Mouse (Mus musculus) megakaryocyte-erythroid progenitor cell, adult 5-6 weeks (primary cell): ENCODE data around the gene Slc36a3. TPM values are rescaled to one million over a fixed set of nuclear protein-coding genes. Genes with fewer than 3 reads are reported as not detected.

Experiments used
- ATAC-seq: replicated peaks from 2 replicates; pipeline ENCODE4 v1.8.0; 2016; ENCODE audit warnings: mild to moderate bottlenecking, inconsistent platforms; ENCODE audit not compliant: severe bottlenecking, poor library complexity, low FRiP score, low TSS enrichment
- total RNA-seq, 2 experiments: library from RNA; stranded (forward) in 1 of 2; stranded (reverse) in 1 of 2; fragments of 200-1000, 215-1000 nt in 1 of 2; fragments of >200 nt in 1 of 2; fragmentation: Nextera tagmentation in 1 of 2; gene quantifications; 2 replicates each; pipeline ENCODE4 v1.2.3; 2014 to 2017

Gene Slc36a3
- total RNA-seq, 2 experiments from 2014 or later, result not detected

DNA sequence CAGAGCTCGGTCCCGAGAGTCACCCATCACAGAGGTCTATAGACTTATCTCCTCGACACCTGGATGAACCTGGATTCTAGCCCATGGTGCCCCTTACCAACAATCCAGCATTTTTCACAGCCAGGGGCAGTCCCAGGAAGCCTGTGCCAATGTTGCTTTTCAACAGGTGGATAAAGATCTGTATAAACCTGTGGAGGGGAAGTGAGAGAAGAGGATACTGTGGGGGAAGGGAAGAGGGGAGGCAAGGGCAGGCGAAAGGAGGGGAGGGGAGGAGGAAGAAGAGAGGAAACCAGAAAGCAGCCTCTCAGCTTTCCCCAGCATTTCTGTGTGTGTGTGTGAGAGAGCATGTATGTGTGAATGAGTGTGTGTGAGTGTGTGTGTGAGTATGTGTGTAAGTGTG is 3.0 kb downstream of the Slc36a3 start:
- no peak for ATAC-seq

DNA sequence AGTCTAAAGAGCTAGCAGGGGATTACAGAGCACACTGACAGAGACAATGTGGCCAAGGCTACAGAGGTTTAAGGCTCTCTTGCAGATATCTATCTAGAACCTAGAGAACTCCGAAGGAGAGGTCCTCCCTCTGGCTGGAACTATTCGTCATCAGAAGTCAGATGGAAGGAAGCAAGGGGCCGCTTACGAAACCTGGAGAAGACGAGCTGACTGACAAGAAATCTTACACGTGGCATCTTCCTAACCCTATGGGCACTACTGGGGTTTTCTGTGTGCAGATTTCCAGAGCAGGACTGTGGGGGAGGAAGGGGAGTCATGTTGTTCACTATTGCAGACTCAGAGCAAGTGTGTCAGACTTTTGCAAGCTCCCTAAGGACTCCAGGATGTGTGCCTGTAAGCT is 4.1 kb downstream of the Slc36a3 start:
- ATAC-seq, result no peak

DNA sequence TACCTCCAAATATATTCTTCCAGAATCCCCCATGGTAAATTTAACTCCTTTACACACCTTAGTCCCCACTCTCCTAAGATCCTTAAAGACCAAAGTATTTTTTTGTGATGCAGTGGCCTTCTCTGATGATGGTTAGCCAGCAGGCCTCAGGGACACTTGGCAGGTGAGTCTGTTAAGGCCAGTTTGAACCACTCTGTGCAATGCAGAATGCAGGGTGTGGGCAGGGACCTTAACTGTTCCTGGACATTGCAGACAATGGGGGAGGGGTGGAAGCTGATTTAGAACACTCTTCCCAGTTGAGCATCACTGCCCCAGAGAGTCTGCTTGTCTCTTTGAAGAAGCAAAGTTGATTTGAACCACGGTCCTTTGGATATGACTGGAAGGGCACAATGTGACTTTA is 4.7 kb downstream of the Slc36a3 start:
- no peak for ATAC-seq

DNA sequence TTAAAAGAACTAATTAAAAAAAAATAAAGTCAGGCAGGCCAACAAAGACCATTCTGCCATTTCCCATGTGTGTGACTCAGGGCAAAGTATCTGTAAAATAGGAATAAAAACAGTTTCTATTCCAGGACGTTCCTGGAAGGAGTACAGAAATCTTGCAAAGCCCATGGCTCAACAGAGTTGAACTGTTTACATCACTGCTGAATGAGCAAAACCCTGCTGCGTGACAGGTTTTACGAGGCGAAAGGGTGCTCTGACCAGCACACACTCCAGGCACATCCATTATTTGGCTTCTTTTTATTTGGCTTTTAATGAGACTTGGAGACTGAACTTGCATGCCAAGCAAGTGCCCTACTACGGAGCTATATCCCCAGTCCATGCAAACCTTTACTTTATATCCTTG is 7.5 kb downstream of the Slc36a3 start:
- ATAC-seq, result no peak

DNA sequence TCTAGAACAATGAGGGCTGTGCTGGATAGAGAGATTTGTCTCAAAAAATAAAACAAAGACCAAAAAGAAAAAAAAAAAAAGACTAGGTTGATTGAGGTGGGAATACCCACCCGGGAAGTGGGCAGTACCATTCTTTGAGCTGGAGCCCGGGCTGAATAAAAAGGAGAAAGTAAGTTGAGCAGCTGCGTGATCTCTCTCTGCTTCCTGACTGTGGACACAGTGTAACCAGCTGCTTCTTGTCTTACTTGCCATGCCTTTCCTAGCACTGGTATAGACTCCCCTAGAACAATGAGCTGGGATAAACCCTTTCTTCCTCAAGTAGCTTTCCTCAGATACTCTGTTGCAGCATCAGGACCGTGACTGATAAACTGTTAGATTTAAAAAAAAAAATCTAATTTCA is 10.0 kb downstream of the Slc36a3 start:
- ATAC-seq, result no peak

DNA sequence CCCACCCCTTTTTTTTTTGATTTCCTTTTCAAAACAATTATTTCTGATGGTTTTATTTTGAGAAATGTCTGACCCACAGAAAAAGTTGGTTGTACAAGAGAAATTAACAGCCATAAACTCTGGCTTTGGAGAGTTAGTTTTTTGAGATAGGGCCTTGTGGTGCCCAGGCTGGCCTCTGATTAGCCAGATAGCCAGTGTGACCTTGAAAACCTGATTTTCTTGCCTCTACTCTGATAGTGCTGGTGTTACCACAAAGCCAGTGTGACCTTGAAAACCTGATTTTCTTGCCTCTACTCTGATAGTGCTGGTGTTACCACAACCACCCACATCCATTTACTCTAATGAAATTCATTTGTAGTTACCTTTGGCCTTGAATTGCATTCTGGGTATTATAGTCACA is 13.9 kb downstream of the Slc36a3 start:
- no peak for ATAC-seq

DNA sequence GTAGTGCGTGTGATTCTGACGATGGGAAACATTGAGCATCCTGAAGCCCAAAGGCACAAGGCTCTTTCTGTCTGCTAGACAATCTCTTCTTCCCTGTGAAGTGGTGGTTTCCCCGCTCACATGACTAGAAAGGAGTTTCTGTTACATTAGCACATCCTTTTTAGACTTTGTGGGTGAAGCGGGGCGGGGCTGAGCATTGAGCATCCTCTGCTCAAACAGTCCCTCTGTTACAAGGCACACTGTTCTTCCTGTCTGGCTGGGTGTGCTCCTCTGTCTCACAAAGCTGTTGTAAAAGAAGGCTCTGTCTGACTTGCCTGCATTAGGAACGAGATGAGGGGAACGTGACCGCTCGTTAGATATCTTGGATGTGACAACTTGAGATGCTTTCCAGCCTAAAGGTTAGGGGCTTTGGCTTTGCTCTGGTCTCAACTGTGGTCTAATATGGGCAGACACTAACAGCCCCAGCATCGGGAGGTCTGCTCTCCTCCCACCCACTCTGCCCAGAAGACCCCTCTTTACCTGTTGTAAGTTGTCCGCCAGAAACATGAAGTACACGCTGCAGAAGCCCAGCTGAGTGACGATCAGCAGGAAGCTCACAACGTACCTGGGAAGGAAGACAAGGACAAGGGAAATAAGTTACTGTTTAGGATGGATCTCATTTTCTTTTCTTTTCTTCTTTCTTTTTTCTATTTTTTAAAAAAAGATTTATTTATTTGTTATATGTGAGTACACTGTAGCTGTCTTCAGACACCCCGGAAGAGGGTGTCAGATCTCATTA is 14.5 kb downstream of the Slc36a3 start:
- ATAC-seq, result no peak

DNA sequence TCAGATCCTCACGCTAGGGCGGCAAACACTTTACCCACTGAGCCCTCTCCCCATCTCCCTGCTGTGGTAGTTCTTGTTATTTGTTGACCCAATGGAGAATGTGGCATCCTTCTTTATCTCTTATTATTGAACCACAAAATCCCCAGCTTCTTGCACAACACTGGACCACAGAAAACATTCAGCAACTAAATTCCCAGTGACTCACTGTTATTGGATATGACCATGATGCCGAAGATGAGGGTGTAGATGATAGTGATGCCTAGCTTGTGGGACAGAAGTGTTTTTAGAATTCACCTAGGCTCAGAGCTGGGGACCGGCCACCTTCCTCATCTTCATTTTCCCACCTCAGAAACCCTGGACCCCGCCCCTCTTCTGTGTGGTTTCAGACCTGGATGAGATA is 16.6 kb downstream of the Slc36a3 start:
- no peak for ATAC-seq

DNA sequence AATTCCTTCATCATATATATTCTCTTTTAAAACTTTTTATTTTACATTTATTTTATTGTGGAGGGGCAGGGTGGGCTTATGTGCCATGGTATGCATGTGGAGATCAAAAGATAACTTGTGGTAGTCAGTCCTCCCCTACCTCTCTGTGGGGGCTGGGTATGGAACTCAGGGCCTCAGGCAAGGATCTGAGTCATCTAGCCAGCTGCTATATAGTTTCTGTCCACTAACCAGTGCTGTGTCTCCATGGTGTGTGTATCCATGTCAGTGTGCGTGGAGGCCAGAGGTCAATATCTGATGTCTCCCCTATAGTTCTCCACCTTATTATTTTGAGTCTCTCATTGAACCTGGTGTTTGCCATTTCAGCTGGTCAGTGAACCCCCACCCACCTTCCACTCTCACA is 17.1 kb downstream of the Slc36a3 start:
- ATAC-seq, result no peak

DNA sequence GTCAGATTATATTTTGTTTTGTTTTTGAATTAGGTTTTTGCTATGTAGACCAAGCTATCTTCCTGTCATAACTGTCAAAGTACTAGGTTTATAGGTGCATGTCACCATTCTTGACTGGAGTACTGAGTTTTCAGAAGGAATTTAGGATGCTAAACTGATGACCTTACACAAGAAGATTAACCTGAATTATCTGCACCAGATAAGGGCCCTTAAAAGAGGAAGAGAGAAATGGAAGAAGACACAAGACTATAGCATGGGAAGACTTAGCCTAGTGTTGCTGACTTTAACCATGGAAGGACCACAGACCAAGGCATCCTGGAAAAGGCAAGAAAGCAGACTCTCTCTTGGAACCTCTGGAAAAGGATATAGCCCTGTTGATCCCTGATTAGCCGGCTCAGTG is 18.3 kb downstream of the Slc36a3 start:
- no peak for ATAC-seq

DNA sequence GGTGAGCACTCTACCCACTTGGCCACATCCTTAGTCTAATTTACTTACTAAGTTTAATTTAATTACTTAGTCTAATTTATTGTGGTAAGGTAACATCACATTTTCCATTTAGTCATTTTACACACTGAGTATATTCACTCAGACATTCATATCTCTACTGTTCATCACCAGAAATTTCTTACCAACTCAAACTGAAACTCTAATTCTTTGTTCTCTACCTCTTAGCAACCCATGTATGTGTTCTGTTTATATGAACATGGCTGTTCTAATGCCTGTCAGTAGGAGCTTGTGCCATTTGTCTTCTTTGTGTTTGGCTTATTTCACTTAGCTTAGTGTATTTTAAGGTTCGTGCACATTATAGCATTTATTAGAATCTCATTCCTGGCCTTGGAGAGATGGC is 19.6 kb downstream of the Slc36a3 start:
- no peak for ATAC-seq

DNA sequence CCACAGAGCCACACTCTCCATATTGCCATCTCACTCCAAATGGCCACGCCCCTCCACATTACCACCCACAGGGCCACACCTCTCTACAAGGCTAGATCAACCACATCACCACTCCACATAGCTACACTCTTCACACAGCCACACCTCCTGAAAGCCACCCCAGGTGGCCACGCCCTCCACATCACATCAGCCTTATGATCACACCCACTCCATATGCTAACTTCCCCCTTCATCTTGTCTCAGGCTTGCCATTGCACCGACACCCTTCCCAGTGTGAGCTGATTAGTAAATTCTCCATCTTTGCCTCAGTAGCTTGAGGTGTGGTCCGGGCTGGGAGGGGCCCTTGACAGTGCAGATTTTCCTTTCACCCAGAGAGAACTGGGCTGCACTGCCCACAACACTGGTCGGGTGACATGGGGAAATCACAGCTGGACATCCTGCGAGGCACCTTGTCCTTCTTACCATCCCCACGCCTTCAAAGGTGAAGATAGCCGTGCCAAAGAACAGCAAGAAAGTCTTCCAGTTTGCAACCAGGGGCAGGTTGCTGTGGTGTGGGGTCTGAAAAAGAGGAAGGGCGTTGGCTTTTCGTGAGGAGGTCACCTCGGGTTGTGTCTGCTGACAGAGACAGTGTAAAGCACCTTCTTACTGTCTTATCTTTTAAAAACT is 20.3 kb downstream of the Slc36a3 start:
- peak; percentile 90 for ATAC-seq

DNA sequence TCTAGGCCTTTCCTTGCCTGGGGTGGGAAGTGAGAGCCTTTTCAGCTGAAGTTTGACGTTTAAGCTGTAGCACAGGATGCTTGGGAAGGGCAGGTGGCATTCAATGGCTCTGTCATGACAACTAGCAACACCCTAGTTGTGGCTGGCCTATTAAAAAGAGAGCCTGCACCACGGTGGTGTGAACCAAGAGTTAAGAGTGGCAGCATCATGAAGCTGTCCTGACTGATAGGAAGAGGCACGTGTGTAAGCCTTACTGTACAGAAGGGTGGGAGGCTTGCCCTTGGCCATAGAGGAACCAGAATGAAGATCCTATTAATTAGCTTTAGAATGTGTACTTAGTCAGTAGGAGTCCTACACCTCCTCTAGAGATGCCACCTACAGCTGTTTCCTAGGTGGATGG is 23.1 kb downstream of the Slc36a3 start:
- no peak for ATAC-seq

DNA sequence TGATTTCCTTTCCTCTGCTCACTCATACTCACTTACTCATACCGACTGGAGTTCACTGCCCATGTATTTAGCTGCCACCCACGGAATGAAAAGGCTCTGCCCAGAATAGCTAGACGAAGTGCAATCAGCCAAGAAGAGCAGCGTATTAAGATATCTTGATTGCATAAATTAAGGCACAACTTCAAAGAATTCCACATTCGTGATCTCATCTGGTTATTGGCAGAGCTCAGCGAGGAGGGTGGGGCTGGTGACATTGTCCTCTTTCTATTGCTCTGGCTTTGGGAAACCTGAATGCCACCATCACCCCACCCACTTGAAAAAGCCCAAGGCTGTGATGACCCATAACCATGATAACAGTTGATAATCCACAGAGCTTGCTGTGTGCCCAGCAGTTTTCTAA is 23.6 kb downstream of the Slc36a3 start:
- ATAC-seq, result no peak

DNA sequence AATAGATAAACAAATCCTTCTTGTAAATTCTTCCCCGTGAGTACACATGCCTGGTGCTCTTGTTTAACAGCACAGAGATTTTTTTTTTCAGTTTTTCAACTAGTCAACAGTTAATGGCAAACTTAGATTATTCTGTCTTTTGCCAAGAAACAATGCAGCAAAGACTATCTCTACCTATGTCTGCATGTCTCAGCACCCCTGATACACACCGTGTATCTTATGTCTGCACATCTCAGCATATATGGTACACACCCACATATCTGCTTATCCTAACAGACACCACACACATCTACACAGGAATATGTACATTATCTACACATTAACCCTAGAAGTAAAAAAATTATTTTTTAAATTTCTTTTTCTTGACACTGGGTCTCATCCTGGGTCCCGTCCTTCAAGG is 24.8 kb downstream of the Slc36a3 start:
- peak; percentile 71 for ATAC-seq

DNA sequence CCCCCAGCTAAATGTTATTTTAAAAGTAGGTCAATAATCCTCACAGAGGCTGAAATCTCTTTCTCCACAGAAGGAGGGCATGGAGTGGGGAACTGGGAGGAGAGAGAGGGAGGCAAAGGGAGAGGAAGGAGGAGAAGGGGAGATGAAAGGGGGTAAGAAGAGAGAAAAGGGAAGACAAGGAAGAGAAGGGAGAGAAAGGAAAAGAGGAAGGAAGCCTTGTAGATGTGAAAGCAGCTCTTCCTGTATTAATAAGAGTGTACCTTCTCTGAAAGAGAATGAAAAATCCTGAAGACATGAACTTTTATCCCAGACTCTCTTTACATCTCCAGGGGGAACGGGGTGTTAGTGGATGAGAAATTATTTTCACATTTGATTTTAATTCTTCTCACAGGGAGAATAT is 30.1 kb downstream of the Slc36a3 start:
- ATAC-seq, result no peak

DNA sequence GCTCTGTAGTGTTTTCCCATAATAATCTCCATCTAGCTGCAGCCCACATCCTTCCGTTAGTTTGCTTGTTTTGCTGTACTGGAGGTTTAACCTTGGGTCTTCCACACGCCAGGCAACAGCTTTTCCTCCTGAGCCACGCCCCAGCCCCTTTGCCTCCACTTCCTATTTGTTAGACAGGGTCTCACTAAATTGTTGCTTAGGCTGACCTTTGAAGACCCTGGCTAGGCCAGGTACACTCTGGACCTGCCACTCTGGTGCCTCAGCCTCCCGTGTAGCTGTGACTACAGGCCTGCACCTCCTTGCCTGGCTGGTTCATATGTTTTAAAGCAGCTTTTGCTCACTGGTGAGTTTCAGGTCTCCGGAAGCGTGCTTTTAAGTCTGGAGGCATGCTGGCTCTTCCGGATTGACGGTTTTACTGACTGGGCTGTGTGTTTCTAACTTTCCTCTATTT is 30.7 kb downstream of the Slc36a3 start:
- ATAC-seq, result no peak

DNA sequence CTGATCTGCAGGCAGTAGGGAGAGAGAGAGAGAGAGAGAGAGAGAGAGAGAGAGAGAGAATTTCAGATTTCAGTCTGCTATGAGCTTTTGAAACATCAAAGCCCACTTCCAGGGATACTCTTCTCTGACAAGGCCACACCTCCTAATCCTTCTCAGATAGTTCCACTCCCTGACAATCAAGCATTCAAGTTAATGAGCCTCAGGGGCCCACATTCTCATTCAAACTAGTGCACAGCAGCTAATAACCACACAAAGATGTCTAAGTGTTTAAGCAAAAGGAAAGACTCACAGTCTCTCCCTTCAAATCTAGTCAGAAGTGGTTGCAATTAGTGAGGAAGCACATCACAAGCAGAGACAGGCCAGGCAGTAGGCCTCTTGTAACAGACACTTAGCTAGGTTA is 31.2 kb downstream of the Slc36a3 start:
- no peak for ATAC-seq

DNA sequence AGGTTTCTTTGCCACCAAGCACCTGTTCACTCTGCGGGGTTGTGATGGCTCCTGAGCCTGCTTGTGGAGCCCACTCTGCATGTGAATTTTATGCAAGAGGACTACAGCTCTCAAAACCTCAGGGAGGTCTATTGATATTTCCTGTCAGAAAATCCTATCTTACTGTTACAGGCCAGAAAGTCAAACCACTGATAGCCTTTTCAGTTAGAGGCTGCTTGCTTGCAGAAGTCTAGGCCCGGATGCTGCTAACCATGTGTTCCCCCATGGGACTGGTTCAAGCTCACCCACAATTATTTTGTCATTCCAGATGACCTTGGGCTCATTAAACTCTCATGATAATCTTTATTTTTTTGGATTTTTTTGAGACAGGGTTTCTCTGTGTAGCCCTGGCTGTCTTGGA is 34.5 kb downstream of the Slc36a3 start:
- peak; percentile 41 for ATAC-seq

DNA sequence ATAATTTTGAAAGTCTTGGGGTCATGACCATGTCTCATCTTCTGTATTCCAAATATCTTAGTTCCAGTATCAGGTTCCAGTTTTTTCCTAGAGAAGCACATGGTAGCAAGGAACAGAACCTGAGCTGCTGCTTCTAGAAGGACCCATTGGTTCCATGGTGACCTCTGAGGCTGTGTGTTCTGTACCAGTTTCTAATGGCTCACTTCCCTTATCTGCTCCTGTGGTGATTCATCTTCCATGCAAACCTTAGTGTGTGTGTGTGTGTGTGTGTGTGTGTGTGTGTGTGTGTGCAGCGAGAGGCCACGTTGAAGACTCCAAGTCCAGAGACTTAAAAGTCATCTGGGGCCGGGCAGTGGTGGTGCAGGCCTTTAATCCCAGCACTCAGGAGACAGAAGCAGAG is 35.5 kb downstream of the Slc36a3 start:
- no peak for ATAC-seq

DNA sequence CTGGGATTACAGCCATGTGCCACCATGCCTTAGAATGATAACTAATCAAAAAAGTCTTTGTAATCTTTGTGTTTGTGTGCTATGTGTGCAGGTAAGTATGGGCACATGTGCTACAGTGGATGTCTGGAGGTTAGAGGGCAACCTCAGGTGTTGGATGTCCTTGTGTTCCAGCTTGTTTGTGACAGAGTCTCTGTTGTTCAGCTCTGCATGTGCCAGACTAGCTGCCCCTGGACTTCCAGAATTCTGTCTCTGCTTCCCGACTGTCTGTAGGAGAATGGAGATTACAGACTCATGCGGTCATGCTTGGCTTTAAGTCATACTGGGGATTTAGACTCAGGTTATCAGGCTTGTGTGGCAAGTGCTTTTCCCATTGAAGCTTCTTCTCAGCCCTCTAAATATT is 37.2 kb downstream of the Slc36a3 start:
- no peak for ATAC-seq
